Mouse (Mus musculus): ENCODE measurements around the gene Cage1. TPM values are rescaled to one million over a fixed set of nuclear protein-coding genes. Genes with fewer than 3 reads are reported as not detected.

Gene Cage1
- total RNA-seq, 2 experiments from 2014 or later, result 0.62 to 0.98 TPM

GRCm38 (mm10) chr13:37967565-37967964 is 69.3 kb downstream of the Cage1 start:
- no peak for ATAC-seq (replicated peaks; ENCODE audit: poor library complexity, severe bottlenecking)

GRCm38 (mm10) chr13:37967052-37967437 is 69.8 kb downstream of the Cage1 start:
- ATAC-seq (replicated peaks; ENCODE audit: poor library complexity, severe bottlenecking), result no peak

GRCm38 (mm10) chr13:37966256-37967051 is 70.4 kb downstream of the Cage1 start:
- ATAC-seq (replicated peaks; ENCODE audit: poor library complexity, severe bottlenecking), result no peak

- ATAC-seq (replicated peaks; ENCODE audit: poor library complexity, severe bottlenecking), result peak; percentile 34
These were observed 71.5 kb downstream of the Cage1 start for GRCm38 (mm10) chr13:37965126-37965914.

- 0 out of 2 replicates have a peak, but pooled peaks have one; percentile 3 for ATAC-seq (replicated peaks; ENCODE audit: poor library complexity, severe bottlenecking)
These were observed 72.5 kb downstream of the Cage1 start for GRCm38 (mm10) chr13:37964128-37965087.

- peak; percentile 54 for ATAC-seq (replicated peaks; ENCODE audit: poor library complexity, severe bottlenecking)
These were observed 73.4 kb downstream of the Cage1 start for GRCm38 (mm10) chr13:37963354-37964007.

- ATAC-seq (replicated peaks; ENCODE audit: poor library complexity, severe bottlenecking), result no peak
These were observed 74.3 kb downstream of the Cage1 start for GRCm38 (mm10) chr13:37962541-37962940.

- ATAC-seq (replicated peaks; ENCODE audit: poor library complexity, severe bottlenecking), result no peak
These were observed 76.9 kb downstream of the Cage1 start for GRCm38 (mm10) chr13:37959936-37960335.

GRCm38 (mm10) chr13:37959239-37959907 is 77.5 kb downstream of the Cage1 start:
- peak; percentile 74 for ATAC-seq (replicated peaks; ENCODE audit: poor library complexity, severe bottlenecking)

- ATAC-seq (replicated peaks; ENCODE audit: poor library complexity, severe bottlenecking), result peak; percentile 62
These were observed 78.2 kb downstream of the Cage1 start for GRCm38 (mm10) chr13:37958498-37959238.

Other genes with a start within 250 kb of the Cage1 start
- 144 and 158 TPM in 2 replicates for gene Ssr1, start 42.9 kb downstream of the Cage1 start, total RNA-seq (2014; fragmentation: Nextera tagmentation)
- 263 and 333 TPM in 2 replicates for gene Ssr1, start 42.9 kb downstream of the Cage1 start, total RNA-seq (2017)
- 41.5 and 43.2 TPM in 2 replicates for gene Riok1, start 74 bp downstream of the Cage1 start, total RNA-seq (2014; fragmentation: Nextera tagmentation)
- gene Riok1, start 74 bp downstream of the Cage1 start, total RNA-seq (2017), result 88.8 and 97.5 TPM in 2 replicates
- gene Dsp, start 114.2 kb upstream of the Cage1 start, total RNA-seq (2014; fragmentation: Nextera tagmentation), result 0.95 and 3.2 TPM in 2 replicates
- gene Dsp, start 114.2 kb upstream of the Cage1 start, total RNA-seq (2017), result 0.57 and 0.95 TPM in 2 replicates
- gene Snrnp48, start 167.9 kb upstream of the Cage1 start, total RNA-seq (2014; fragmentation: Nextera tagmentation), result 49.3 and 63.7 TPM in 2 replicates
- 94.5 and 134 TPM in 2 replicates for gene Snrnp48, start 167.9 kb upstream of the Cage1 start, total RNA-seq (2017)